Mouse (Mus musculus) neural tube, embryonic 12.5 days (tissue): Measurements from ENCODE around the gene 1700093K21Rik. TPM values are rescaled to one million over a fixed set of nuclear protein-coding genes. Genes with fewer than 3 reads are reported as not detected.

Experiments
- ATAC-seq: fragments of 200-750 bp; cut with Nextera tagmentation; 2 replicates; pipeline ENCODE4 v1.8.0; 2017; ENCODE audit warnings: low read depth, mild to moderate bottlenecking, moderate TSS enrichment, moderate library complexity; ENCODE audit not compliant: low FRiP score
- H3K27ac ChIP-seq: fragments of 300-500 bp; sonication (generic); 2 replicates; pipeline ENCODE4 v1.5.1; 2016
- H3K27me3 ChIP-seq: fragments of 300-500 bp; sonication (generic); replicated peaks from 2 replicates; pipeline ENCODE4 v1.6.1; 2016; ENCODE audit warnings: mild to moderate bottlenecking
- H3K36me3 ChIP-seq: fragments of 300-500 bp; sonication (generic); 2 replicates; pipeline ENCODE4 v1.6.1; 2016; ENCODE audit warnings: mild to moderate bottlenecking
- H3K4me1 ChIP-seq: fragments of 300-500 bp; sonication (generic); 2 replicates; pipeline ENCODE4 v1.6.1; 2016
- H3K4me2 ChIP-seq: fragments of 300-500 bp; sonication (generic); replicated peaks from 2 replicates; pipeline ENCODE4 v1.6.1; 2016; ENCODE audit warnings: mild to moderate bottlenecking
- H3K4me3 ChIP-seq: fragments of 300-500 bp; sonication (generic); 2 replicates; pipeline ENCODE4 v1.5.1; 2016
- H3K9ac ChIP-seq: fragments of 300-500 bp; sonication (generic); 2 replicates; pipeline ENCODE4 v1.6.1; 2016; ENCODE audit warnings: mild to moderate bottlenecking
- H3K9me3 ChIP-seq: fragments of 300-500 bp; sonication (generic); 2 replicates; pipeline ENCODE4 v1.6.1; 2016; ENCODE audit warnings: mild to moderate bottlenecking
- WGBS: fragments of 180-500 bp; shearing (Covaris S2); methylation state at CpG from one replicate; pipeline ENCODE4 v1.1.7; 2016; 5-methylcytosine and 5-hydroxymethylcytosine counted together
- microRNA-seq: library from miRNA; unstranded; fragments of <30 nt; microRNA quantifications from one replicate; pipeline ENCODE4, GENCODE M21; 2017
- polyA plus RNA-seq: library from polyadenylated mRNA; unstranded; fragments of >200 nt; fragmentation: Nextera tagmentation; extraction: Ambion mirVana; gene quantifications from 2 replicates; pipeline ENCODE4 v1.2.1, GENCODE M21; 2016

1700093K21Rik gene
- polyA plus RNA-seq, 1 experiment from 2014 or later = not detected

GRCm38 (mm10) chr11:23496661-23497060 lies 24.3 kb downstream of the 1700093K21Rik start:
- ATAC-seq = no peak
- Histone ChIP-seq H3K9me3 (no peaks in the 10 kb centered on the region), H3K4me2 (peak overlapping the region; percentile 84), H3K4me1 (peaks cover 24% of the 10 kb centered on the region), H3K36me3 (peaks cover 36% of the 10 kb centered on the region), H3K27ac (no peak overlapping the region), H3K27me3 (no peaks in the 10 kb centered on the region), H3K9ac (peak overlapping the region; percentile 93), H3K4me3 (peak overlapping the region; percentile 76)
- 61% methylated on average over 6 of the region's 6 CpGs for WGBS

GRCm38 (mm10) chr11:23495231-23495630 lies 25.7 kb downstream of the 1700093K21Rik start:
- no peaks in the 10 kb centered on the region for H3K27me3 ChIP-seq
- ATAC-seq = no peak
- peaks cover 24% of the 10 kb centered on the region for H3K4me1 ChIP-seq
- 85% methylated on average over 6 of the region's 6 CpGs for WGBS
- no peak overlapping the region for H3K27ac ChIP-seq
- H3K9me3 ChIP-seq = no peaks in the 10 kb centered on the region
- no peak overlapping the region for H3K4me3 ChIP-seq
- no peak overlapping the region for H3K9ac ChIP-seq
- H3K4me2 ChIP-seq = peak overlapping the region; percentile 84; the same call in 1 of the 2 replicates
- H3K36me3 ChIP-seq = peaks cover 50% of the 10 kb centered on the region

DNA sequence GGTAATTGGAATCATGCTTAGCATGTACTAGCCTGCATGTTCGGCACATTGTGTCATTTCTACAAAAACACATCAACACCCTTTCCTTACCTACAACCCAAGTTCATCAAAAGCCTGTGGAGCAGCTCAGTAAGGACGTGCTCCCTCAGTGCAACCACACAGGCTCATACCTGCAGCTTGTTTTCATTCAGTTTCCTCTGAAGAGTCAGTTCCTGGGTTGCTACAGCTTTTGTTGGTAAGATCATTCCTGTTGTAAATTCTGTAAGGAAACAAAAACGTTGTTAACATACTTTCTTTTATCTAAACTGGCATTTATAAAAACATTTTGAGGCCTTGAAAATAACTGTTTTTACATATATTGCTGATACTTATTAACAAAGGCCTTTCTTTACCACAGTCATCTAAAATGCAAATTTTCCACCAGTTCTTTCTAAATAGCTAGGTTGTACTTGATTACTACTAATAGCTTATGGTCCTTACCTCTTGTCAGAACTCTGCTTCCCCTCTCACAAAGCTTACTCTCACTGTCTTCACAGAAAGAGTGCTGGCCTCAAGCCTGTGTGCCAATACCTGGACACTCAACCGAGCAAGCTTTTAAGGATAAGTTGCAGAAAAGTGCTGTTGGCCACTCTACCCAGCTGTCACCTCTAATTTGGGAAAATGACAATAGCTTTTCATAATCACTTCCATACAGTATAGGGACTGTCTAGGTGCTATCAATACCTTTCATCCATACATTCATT lies 28.7 kb downstream of the 1700093K21Rik start:
- H3K36me3 ChIP-seq = peaks cover 80% of the 10 kb centered on the region
- H3K27me3 ChIP-seq = no peaks in the 10 kb centered on the region
- no peak overlapping the region for H3K27ac ChIP-seq
- WGBS = 87% methylated on average over 4 of the region's 4 CpGs
- H3K4me2 ChIP-seq = no peak overlapping the region
- no peak for ATAC-seq
- no peak overlapping the region for H3K9ac ChIP-seq
- H3K4me1 ChIP-seq = peaks cover 24% of the 10 kb centered on the region
- no peak overlapping the region for H3K4me3 ChIP-seq
- H3K9me3 ChIP-seq = no peaks in the 10 kb centered on the region

GRCm38 (mm10) chr11:23489955-23490354 lies 31.0 kb downstream of the 1700093K21Rik start:
- Histone ChIP-seq H3K4me2 (no peak overlapping the region), H3K27me3 (no peaks in the 10 kb centered on the region), H3K4me1 (peaks cover 5% of the 10 kb centered on the region; the same call in 1 of the 2 replicates), H3K9ac (no peak overlapping the region), H3K36me3 (peaks cover 89% of the 10 kb centered on the region), H3K27ac (no peak overlapping the region), H3K9me3 (no peaks in the 10 kb centered on the region), H3K4me3 (no peak overlapping the region)
- WGBS = 88% methylated on average over 1 of the region's 1 CpGs
- no peak for ATAC-seq

Small RNAs within 50 kb of the gene (microRNA-seq; reads per million reads assigned to microRNA genes)
- not detected for gene Gm47279

Other genes starting within 250 kb of the 1700093K21Rik start
- 26.5 and 28.5 TPM in 2 replicates for gene Usp34, start 214.3 kb downstream of the 1700093K21Rik start, polyA plus RNA-seq
- gene Ahsa2, start 23.1 kb downstream of the 1700093K21Rik start, polyA plus RNA-seq = 135 and 139 TPM in 2 replicates
- gene 0610010F05Rik, start 112.5 kb upstream of the 1700093K21Rik start, polyA plus RNA-seq = 89.9 and 93.3 TPM in 2 replicates
- 18.4 and 19.8 TPM in 2 replicates for gene Pus10, start 144.5 kb upstream of the 1700093K21Rik start, polyA plus RNA-seq
- gene Pex13, start 144.8 kb upstream of the 1700093K21Rik start, polyA plus RNA-seq = 45.5 and 46.8 TPM in 2 replicates
- 0.64 and 0.80 TPM in 2 replicates for gene Rel, start 249.8 kb upstream of the 1700093K21Rik start, polyA plus RNA-seq